Mouse (Mus musculus) right cerebral cortex, adult 18-20 months (tissue): Measurements from ENCODE around the gene Gpr146.
"Not testable (repeated sequence)": the region's sequence is repeated elsewhere in the genome, so short reads cannot be mapped to it uniquely, and the experiment has no call there.

Experiments used
- DNase-seq: peaks from one replicate; pipeline ENCODE4 v3.0.0; 2022; ENCODE audit warnings: mixed read lengths

Gene Gpr146

GRCm38 (mm10) chr5:139377468-139378270 lies at the start of gene Gpr146:
Gpr146 (plus strand) TSS chr5:139377697.
- no peak for DNase-seq

- DNase-seq: no peak
Observed at GRCm38 (mm10) chr5:139330766-139331165, 46.7 kb upstream of the Gpr146 start.

GRCm38 (mm10) chr5:139331742-139332141 lies 45.8 kb upstream of the Gpr146 start:
- DNase-seq: peak; percentile 71

- no peak for DNase-seq
Observed at GRCm38 (mm10) chr5:139332590-139333272, 44.8 kb upstream of the Gpr146 start.

- no peak for DNase-seq
Observed at GRCm38 (mm10) chr5:139333301-139334013, 44.0 kb upstream of the Gpr146 start.

- DNase-seq: not testable (repeated sequence)
Observed at GRCm38 (mm10) chr5:139334394-139334793, 43.1 kb upstream of the Gpr146 start.

GRCm38 (mm10) chr5:139335634-139336033 lies 41.9 kb upstream of the Gpr146 start:
- no peak for DNase-seq

GRCm38 (mm10) chr5:139337826-139338370 lies 39.6 kb upstream of the Gpr146 start:
- DNase-seq: no peak

- no peak for DNase-seq
Observed at GRCm38 (mm10) chr5:139338403-139338802, 39.1 kb upstream of the Gpr146 start.

GRCm38 (mm10) chr5:139338891-139339290 lies 38.6 kb upstream of the Gpr146 start:
- no peak for DNase-seq

- DNase-seq: peak; percentile 62
Observed at GRCm38 (mm10) chr5:139344021-139344686, 33.3 kb upstream of the Gpr146 start.

GRCm38 (mm10) chr5:139344687-139345363 lies 32.7 kb upstream of the Gpr146 start:
- DNase-seq: peak; percentile 93

GRCm38 (mm10) chr5:139345364-139345714 lies 32.2 kb upstream of the Gpr146 start:
- no peak for DNase-seq

GRCm38 (mm10) chr5:139347225-139347624 lies 30.3 kb upstream of the Gpr146 start:
- DNase-seq: no peak

- DNase-seq: no peak
Observed at GRCm38 (mm10) chr5:139349713-139350112, 27.8 kb upstream of the Gpr146 start.

- DNase-seq: no peak
Observed at GRCm38 (mm10) chr5:139351134-139351533, 26.4 kb upstream of the Gpr146 start, which contains the start of gene Cox19. Cox19 (minus strand) TSS chr5:139351418.

- no peak for DNase-seq
Observed at GRCm38 (mm10) chr5:139351628-139352027, 25.9 kb upstream of the Gpr146 start.

- no peak for DNase-seq
Observed at GRCm38 (mm10) chr5:139352317-139352716, 25.2 kb upstream of the Gpr146 start, which contains the start of gene Cyp2w1. Cyp2w1 (plus strand) TSS chr5:139352617.

- DNase-seq: no peak
Observed at GRCm38 (mm10) chr5:139353496-139353895, 24.0 kb upstream of the Gpr146 start.

GRCm38 (mm10) chr5:139353946-139354345 lies 23.6 kb upstream of the Gpr146 start:
- no peak for DNase-seq

- DNase-seq: peak; percentile 75
Observed at GRCm38 (mm10) chr5:139355235-139355772, 22.2 kb upstream of the Gpr146 start.

GRCm38 (mm10) chr5:139358653-139359052 lies 18.8 kb upstream of the Gpr146 start:
- DNase-seq: peak; percentile 44
